Mouse (Mus musculus) thymus, postnatal 36 days (tissue): ENCODE data around the gene Gm13889.

Experiments
- DNase-seq, 2 experiments: peaks; one replicate each; pipeline ENCODE4 v3.0.0; 2022; ENCODE audit warnings: mixed read lengths in 2 of 2

Gm13889 gene

DNA sequence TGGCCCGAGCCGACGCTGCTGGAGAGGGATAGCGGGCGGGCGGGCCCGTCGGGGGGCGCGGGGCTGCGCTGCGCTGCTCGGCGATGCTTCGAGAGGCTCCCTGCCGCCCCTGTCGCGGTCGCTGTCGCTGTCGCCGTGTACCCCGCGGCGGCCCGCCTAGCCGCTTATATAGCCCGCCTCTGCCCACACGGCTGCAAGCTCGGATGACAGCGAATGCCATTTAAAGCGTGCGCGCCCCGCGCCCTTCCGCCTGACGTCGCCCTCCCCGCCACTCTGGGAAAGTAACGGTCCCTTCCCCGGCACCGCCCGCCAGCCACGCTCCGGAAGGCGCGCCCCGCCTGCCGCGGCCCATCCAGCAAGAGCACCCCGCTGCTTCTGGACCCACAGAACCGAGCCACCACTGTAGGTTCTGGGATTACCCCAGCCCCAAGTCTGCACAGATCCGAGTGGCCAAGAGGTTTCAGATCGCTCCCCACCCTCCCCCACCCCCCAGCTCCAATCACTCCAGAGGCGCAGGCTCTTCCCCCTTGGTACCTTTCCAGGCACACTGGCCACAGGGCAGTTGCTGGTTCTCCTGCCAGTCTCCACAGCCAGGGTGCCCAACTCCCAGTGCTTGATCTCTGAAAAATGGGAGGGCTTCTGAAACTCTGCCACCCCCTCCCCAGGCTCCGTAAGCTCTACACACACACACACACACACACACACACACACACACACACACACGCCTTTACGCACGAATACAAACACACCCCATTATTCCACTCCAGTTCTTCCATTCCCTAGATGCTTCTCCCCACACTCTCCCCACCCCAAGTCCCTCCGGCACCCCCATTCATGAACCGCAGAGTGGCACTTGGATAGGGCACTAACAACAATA lies at the start of gene Gm13889:
Gene Gm13889 (minus strand): TSS at position 294 of the 877 bp plus-strand sequence.
- peak; percentile 33 to 51 for DNase-seq

GRCm38 (mm10) chr2:94002331-94002730 lies 45.3 kb upstream of the Gm13889 start:
- DNase-seq, result peak; percentile 60 to 73

GRCm38 (mm10) chr2:94001918-94002317 lies 44.9 kb upstream of the Gm13889 start:
- DNase-seq, result no peak

GRCm38 (mm10) chr2:94001411-94001810 lies 44.4 kb upstream of the Gm13889 start:
- DNase-seq, result no peak

GRCm38 (mm10) chr2:93996254-93996653 lies 39.3 kb upstream of the Gm13889 start, which contains the start of gene Gm27027:
Gene Gm27027, minus strand, starts transcription at chr2:93996354.
- no peak for DNase-seq

DNA sequence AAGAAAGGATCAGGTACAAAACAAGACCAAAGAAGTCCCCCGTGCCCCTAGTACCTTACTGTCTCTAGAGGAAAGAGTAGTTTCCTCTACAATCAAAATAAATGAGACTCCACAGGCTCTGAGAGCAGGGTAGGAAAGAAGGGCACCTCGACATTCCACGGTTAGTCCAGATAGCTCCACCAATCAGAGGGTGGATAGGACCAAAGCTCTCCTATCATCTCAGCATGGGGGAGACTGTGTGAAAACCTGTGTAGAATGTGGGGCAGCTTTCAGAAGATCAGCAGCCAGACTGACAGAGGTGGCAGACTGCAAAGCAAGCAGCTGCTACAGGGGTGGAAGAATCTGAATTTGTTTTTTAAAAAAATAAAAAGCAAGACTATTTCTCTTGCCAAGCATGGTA lies 35.8 kb upstream of the Gm13889 start:
- DNase-seq, result no peak

DNA sequence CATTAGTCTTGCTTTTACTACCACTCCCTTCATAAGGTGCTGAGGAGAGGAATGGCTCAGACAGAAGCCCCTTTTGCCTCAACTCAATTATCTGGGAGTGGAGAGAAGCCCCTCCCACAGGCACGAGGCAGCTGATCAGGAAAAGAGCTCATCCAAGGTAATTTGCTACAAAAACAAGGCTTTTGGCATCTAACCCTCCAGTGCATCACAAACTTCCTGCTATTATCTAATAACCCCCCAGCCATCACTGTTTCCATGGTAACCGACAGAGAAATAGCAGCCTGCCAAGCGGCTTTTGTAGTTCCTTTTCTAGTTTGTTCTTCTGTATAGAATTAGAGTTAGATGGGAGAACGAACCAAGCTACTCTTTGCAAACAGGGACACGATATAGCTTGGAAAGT lies 35.3 kb upstream of the Gm13889 start:
- DNase-seq, result no peak

- no peak for DNase-seq
These were observed 34.3 kb upstream of the Gm13889 start for GRCm38 (mm10) chr2:93991336-93991735.

DNA sequence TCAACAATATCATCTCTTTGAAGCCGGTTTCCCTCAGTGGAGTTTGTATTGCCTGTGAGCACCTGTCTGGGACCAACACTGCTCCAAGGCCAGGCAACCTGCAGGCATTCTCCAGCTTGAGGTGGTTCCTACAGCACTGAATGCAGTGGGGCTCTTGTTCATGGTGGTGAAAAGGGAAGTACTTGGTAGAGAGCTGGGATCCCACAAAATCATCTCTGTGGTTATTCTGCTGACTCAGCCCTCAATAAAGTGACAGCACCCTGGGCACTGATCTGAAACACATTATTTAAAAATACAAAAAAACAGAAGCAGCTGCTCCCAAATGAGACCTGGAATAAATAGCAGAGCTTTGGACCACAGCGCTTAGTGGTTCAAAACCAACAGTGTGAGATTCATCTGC lies 31.4 kb upstream of the Gm13889 start:
- no peak for DNase-seq

GRCm38 (mm10) chr2:93982457-93983235 lies 25.6 kb upstream of the Gm13889 start:
- DNase-seq, result no peak

- DNase-seq, result no peak
These were observed 22.5 kb upstream of the Gm13889 start for GRCm38 (mm10) chr2:93979249-93980120.

GRCm38 (mm10) chr2:93976436-93977252 lies 19.6 kb upstream of the Gm13889 start:
- peak; percentile 40 to 53 for DNase-seq

DNA sequence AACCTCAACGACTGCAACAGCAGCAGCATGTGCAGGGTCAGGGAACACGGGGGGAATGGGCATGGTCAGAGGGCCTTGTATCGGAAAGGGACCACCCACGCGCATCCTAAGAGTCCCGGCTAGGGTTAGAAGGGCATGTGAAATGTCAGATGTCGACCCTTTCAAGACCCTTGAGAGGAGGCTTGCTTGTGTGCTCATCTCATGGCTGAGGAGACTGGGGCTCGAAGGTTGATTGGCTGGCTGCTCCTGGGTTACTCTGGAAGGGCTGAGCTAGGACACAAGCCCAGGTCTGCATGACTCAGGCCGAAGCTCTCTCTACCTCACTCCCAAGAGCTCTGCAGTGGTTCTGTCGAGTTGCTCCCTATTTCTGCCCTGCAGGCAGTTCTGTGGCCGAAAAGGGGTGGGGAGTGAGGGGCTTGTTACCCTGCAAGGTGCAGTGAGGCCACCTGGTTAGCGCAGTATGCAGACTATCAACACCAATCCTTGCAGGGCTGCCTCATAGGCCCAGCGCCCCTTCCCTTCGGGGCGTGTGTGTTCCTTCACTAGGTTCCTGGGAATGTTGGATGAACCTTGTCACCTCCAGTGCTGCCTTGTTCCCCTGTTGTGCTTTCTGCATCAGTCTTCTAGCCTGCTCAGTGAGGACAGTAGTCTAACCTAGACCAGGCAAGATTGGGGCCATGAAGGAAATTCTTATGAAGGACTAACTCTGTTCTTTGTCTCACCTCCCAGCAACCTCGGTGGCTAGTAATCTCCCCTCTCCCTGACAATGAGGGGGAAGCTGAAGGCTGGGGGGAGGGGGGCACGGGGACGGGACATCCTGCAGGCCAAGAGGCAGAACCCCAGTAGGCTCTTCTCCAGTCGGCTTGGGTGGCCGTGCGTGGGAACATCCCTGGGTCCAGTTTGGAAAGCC lies 18.8 kb upstream of the Gm13889 start:
- DNase-seq, result no peak

GRCm38 (mm10) chr2:93975041-93975440 lies 18.0 kb upstream of the Gm13889 start:
- DNase-seq, result no peak

DNA sequence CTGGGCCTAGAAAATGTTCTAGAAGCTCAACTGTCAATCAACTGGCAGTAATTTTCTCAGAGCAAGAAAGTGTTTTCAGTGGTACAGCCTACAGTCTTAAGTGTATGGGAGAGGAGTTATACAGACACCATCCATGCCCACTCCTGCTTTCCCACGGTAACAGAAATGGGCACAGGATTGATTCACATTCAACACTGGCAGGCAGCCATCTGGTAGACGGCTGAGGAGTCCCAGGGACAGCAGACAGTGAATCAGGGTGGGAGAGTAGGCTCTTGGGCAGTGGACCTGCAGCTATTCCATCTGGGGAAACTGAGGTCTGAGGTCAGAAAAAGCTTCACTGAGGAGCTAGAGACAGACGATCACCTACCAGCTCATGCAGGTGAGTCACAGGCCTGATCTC lies 14.6 kb upstream of the Gm13889 start:
- no peak for DNase-seq

DNA sequence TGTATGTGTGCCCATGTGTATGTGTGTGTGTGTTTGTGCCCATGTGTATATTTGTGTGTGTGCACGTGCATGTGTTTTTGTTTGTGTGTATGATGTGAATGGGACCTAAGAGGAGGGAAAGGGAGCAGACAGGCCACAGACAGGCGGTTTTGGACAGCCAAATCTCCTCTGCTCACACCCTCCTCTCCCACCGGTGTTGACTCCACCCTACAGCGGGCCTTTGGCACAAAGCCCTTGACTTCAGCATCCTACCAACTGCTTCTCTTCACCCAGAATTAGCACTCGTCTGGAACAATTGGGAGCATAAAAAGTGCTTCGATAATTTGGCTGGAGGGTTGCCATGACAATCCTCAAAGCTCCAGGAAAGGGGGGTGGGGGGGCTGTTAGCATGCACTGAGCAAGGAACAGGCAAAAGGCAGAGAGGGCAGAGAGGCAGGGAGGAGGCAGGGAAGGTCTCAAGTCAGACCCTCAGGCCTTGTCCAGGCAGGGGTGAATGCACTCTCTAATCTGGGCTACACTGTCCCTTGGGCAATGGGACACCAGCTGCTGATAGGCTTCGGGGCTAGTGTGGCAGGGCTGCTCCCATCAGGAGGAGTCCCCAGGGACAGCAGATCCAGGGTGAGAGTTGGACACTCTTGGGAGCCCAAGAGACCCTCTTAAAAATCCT lies 7.6 kb upstream of the Gm13889 start:
- DNase-seq, result no peak

DNA sequence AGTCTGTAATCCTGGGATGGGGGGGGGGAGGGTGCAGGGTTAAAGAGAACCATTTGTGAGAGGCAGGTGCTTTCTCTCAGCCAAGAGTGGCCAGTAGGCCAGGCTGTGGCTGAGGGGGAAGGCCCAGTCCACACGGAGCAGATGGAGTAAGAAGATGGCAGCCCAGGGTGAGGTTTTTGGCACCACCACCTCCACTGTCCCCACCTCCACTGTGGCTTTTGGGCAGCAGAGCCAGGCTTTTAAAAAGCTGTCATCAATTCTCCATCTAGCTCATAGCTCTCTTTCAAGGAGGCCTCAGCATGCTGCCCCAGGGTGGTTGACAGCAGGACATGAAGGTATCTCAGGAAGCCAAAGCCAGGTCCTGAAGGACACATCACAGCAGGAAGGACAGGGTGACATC lies 6.8 kb upstream of the Gm13889 start:
- no peak for DNase-seq

- DNase-seq, result no peak
These were observed 4.7 kb upstream of the Gm13889 start for GRCm38 (mm10) chr2:93961716-93962115.

GRCm38 (mm10) chr2:93959346-93959745 lies 2.3 kb upstream of the Gm13889 start:
- DNase-seq, result no peak

DNA sequence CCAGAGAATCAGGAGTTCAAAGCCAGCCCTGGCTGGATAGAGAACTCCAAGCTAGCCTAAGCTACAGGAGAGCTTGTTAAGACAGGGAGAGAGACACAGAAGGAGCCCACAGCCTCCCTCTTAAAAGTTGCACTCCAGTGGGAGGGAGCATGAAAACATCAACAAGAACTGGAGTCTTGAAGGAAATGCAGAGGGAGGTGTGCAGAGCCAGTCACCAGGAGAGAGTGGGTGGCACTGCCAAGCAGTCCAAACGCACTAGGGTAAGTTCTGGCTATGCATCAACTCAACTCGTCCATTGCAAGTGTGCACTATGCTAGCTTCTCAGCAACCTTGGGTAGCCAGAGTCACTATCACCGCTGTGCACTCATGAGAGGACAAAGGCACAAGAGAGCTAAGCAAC lies 1.2 kb upstream of the Gm13889 start:
- no peak for DNase-seq
